Mouse (Mus musculus) retina, postnatal 1 day (tissue): ENCODE measurements at regions not wholly inside any gene's neighbourhood (a gene's known extent, or its start where the extent isn't known, plus 50 kb on each side); places are given as distances from the start of the nearest gene placed in this dataset.
"Not testable (repeated sequence)": the region's sequence is repeated elsewhere in the genome, so short reads cannot be mapped to it uniquely, and the experiment has no call there.

Experiments used
- DNase-seq: peaks from one replicate; pipeline ENCODE4 v3.0.0-alpha.2; 2012

GRCm38 (mm10) chr6:62573611-62574010, 682.1 kb upstream of the Grid2 start:
- DNase-seq: no peak

GRCm38 (mm10) chr6:62576200-62576599, 679.5 kb upstream of the Grid2 start:
- DNase-seq: peak; percentile 59

- no peak for DNase-seq
Observed at GRCm38 (mm10) chr6:62620543-62620942, 635.1 kb upstream of the Grid2 start.

- DNase-seq: not testable (repeated sequence)
Observed at GRCm38 (mm10) chr6:62668123-62668522, 587.6 kb upstream of the Grid2 start.

- DNase-seq: no peak
Observed at GRCm38 (mm10) chr6:62718389-62718788, 537.3 kb upstream of the Grid2 start.

GRCm38 (mm10) chr6:62719541-62720155, 536.0 kb upstream of the Grid2 start:
- no peak for DNase-seq
